Mouse (Mus musculus) heart, postnatal 0 days (tissue): ENCODE data around the gene S100a5. TPM values are rescaled to one million over a fixed set of nuclear protein-coding genes. Genes with fewer than 3 reads are reported as not detected.

Experiments used
- ATAC-seq: fragments of 200-750 bp; cut with Nextera tagmentation; 2 replicates; pipeline ENCODE4 v1.8.0; 2017; ENCODE audit warnings: low read depth, moderate number of reproducible peaks, moderate library complexity; ENCODE audit not compliant: insufficient read depth
- DNase-seq: peaks from one replicate; pipeline ENCODE4 v3.0.0-alpha.2; 2016; ENCODE audit warnings: low spot score
- H3K27ac ChIP-seq: fragments of 300-500 bp; sonication (generic); 2 replicates; pipeline ENCODE4 v1.5.1; 2014; ENCODE audit warnings: low read depth, mild to moderate bottlenecking
- H3K27me3 ChIP-seq: fragments of 300-500 bp; sonication (generic); 2 replicates; pipeline ENCODE4 v1.6.1; 2014; ENCODE audit warnings: low read length, mixed read lengths; ENCODE audit not compliant: control insufficient read depth, insufficient read depth
- H3K36me3 ChIP-seq: fragments of 300-500 bp; sonication (generic); replicated peaks from 2 replicates; pipeline ENCODE4 v1.6.1; 2014; ENCODE audit warnings: low read length, mixed read lengths; ENCODE audit not compliant: control insufficient read depth, insufficient read depth
- H3K4me1 ChIP-seq: fragments of 300-500 bp; sonication (generic); 2 replicates; pipeline ENCODE4 v1.6.1; 2014; ENCODE audit warnings: antibody characterized with exemption; ENCODE audit not compliant: control insufficient read depth, insufficient read depth
- H3K4me2 ChIP-seq: fragments of 300-500 bp; sonication (generic); 2 replicates; pipeline ENCODE4 v1.6.1; 2014; ENCODE audit warnings: low read depth, mild to moderate bottlenecking, low read length, moderate library complexity
- H3K4me3 ChIP-seq: fragments of 300-500 bp; sonication (generic); 2 replicates; pipeline ENCODE4 v1.5.1; 2014; ENCODE audit warnings: low read depth, low read length
- H3K9ac ChIP-seq: fragments of 300-500 bp; sonication (generic); replicated peaks from 2 replicates; pipeline ENCODE4 v1.6.1; 2014; ENCODE audit warnings: low read depth, low read length, mixed read lengths
- H3K9me3 ChIP-seq: fragments of 300-500 bp; sonication (generic); replicated peaks from 2 replicates; pipeline ENCODE4 v1.6.1; 2016; ENCODE audit warnings: low read length; ENCODE audit not compliant: control insufficient read depth
- CTCF ChIP-seq: IDR thresholded peaks from 2 replicates; pipeline ENCODE4 v1.5.1; 2016; ENCODE audit warnings: antibody characterized with exemption, control low read depth, low read depth
- EP300 ChIP-seq: IDR thresholded peaks from 2 replicates; pipeline ENCODE4 v1.6.1; 2016; ENCODE audit warnings: antibody characterized with exemption, low read depth
- WGBS: fragments of 180-500 bp; shearing (Covaris S2); extraction: QIAGEN DNeasy Blood & Tissue Kit; methylation state at CpG from one replicate; pipeline ENCODE4 v1.1.7; 2014; 5-methylcytosine and 5-hydroxymethylcytosine counted together
- polyA plus RNA-seq: library from polyadenylated mRNA; unstranded; fragments of >200 nt; fragmentation: Nextera tagmentation; extraction: Ambion mirVana; gene quantifications from 2 replicates; pipeline ENCODE4 v1.2.1, GENCODE M21; 2015
- total RNA-seq: library from RNA; depleted of rRNA; stranded (reverse); fragments of >200 nt; gene quantifications from 2 replicates; pipeline ENCODE4 v1.2.3, GENCODE M21; 2014; ENCODE audit warnings: low replicate concordance

S100a5 gene
- total and polyA plus RNA-seq, 2 experiments from 2014 or later = not detected

DNA sequence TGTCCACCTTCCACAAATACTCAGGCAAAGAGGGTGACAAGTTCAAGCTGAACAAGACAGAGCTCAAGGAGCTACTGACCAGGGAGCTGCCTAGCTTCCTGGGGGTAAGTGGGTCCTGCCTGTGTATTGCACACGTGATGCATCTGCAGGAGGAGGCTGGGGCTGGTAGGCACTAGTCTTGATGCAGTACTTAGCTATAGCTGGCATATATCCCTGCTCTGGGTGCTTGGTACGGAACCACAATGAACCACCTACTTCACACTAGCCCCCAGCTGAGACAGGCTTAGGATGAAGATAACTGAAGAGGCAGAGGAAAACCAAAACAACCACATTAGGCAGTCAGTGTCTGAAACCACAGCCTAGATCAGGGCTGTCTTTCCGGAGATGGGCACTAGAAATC is 3.3 kb upstream of the S100a5 start:
- Histone ChIP-seq H3K4me3 (no peak overlapping the region), H3K9ac (no peak overlapping the region), H3K9me3 (no peaks in the 10 kb centered on the region), H3K4me1 (peaks cover 23% of the 10 kb centered on the region; the same call in 1 of the 2 replicates), H3K27me3 (no peaks in the 10 kb centered on the region), H3K4me2 (no peak overlapping the region), H3K27ac (no peak overlapping the region; the same call in 1 of the 2 replicates), H3K36me3 (no peaks in the 10 kb centered on the region)
- TF ChIP-seq CTCF (no peak), EP300 (no peak)
- 83% methylated on average over 3 of the region's 3 CpGs for WGBS
- DNase-seq (no peak), ATAC-seq (no peak)

DNA sequence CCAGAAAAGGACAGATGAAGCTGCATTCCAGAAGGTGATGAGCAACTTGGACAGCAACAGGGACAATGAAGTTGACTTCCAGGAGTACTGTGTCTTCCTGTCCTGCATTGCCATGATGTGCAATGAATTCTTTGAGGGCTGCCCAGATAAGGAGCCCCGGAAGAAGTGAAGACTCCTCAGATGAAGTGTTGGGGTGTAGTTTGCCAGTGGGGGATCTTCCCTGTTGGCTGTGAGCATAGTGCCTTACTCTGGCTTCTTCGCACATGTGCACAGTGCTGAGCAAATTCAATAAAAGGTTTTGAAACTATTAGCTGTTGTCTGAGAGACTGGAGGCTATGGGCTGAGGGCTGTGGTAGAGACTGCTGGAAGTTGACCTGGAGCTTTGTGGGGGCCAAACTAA is 2.6 kb upstream of the S100a5 start:
- no peak for TF ChIP-seq EP300
- TF ChIP-seq CTCF = no peak
- Histone ChIP-seq H3K4me3 (no peak overlapping the region), H3K9ac (no peak overlapping the region), H3K27me3 (no peaks in the 10 kb centered on the region), H3K36me3 (no peaks in the 10 kb centered on the region), H3K4me1 (peaks cover 17% of the 10 kb centered on the region; the same call in 1 of the 2 replicates), H3K9me3 (no peaks in the 10 kb centered on the region), H3K4me2 (no peak overlapping the region), H3K27ac (no peak overlapping the region)
- 77% methylated on average over 2 of the region's 2 CpGs for WGBS
- ATAC-seq (no peak), DNase-seq (no peak)

DNA sequence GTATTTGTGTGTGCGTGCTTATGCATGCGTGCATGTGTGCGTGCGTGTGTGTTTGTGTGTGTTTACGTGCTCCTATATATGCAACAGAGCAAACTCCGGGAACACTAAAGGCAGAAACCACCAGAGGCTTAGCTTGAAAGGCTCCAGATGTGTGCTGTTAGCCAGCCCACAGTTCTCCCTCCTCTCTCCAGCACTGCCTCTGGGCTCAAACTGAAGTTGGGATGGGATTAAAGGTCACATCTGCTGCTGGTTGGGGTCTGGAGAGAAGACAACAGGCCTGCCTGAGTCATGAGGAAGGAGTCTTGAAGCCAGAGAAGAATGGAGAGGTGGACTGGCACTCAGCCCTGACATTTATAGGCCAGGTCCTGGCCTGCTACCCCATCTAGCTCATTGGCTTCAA is 2.1 kb upstream of the S100a5 start:
- no peak for DNase-seq
- Histone ChIP-seq H3K36me3 (no peaks in the 10 kb centered on the region), H3K9me3 (no peaks in the 10 kb centered on the region), H3K9ac (no peak overlapping the region), H3K27me3 (no peaks in the 10 kb centered on the region), H3K4me2 (no peak overlapping the region), H3K27ac (no peak overlapping the region), H3K4me3 (no peak overlapping the region), H3K4me1 (peaks cover 14% of the 10 kb centered on the region; the same call in 1 of the 2 replicates)
- ATAC-seq = no peak
- TF ChIP-seq EP300 (no peak), CTCF (no peak)
- WGBS = 85% methylated on average over 6 of the region's 6 CpGs

DNA sequence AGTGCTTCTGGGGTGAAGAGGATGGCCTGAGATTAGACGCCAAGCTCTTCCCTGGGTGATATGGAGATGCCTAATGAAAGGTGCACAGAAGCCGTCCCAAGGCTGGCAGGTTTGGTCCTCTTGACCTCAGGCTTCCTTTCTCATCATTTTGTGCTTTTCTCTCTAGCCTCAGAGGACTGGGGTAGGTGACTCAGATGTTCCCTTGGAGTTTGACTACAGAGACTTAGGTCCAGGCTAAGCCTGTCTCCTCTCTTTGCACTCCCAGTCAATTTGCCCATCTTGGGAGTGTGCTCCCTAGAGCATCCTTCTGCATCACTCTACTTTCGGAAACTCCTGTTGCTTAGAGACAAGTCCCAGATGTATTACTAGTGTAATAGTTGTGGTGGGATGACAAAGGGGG is 962 bp upstream of the S100a5 start:
- H3K27me3 ChIP-seq = no peaks in the 10 kb centered on the region
- no peak for ATAC-seq
- no peak for DNase-seq
- H3K9ac ChIP-seq = no peak overlapping the region
- H3K9me3 ChIP-seq = no peaks in the 10 kb centered on the region
- peaks cover 13% of the 10 kb centered on the region; the same call in 1 of the 2 replicates for H3K4me1 ChIP-seq
- TF ChIP-seq EP300 (no peak), CTCF (no peak)
- WGBS = 75% methylated on average over 3 of the region's 3 CpGs
- no peaks in the 10 kb centered on the region for H3K36me3 ChIP-seq
- H3K27ac ChIP-seq = no peak overlapping the region
- no peak overlapping the region for H3K4me2 ChIP-seq
- H3K4me3 ChIP-seq = no peak overlapping the region

DNA sequence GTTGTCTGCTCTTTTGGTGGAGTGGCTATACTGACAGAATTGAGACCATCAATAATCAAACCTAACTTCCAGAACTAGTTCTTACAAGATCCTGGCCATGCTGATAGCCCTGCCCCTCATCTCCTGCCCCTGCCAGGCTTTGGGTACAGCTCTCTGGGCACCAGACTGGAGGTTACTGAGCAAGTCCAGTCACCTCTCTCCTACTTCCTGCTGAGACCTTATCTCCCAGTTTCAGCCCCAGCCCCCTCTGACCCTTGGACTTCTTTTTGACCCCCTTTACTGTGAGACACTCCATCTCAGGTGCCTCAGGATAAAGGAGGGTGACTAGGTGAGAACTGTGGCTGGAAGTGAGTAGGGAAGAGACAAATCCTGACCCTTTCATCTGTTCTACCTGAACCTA is 779 bp downstream of the S100a5 start:
- H3K4me1 ChIP-seq = peaks cover 20% of the 10 kb centered on the region; the same call in 1 of the 2 replicates
- H3K36me3 ChIP-seq = no peaks in the 10 kb centered on the region
- no peaks in the 10 kb centered on the region for H3K9me3 ChIP-seq
- no peak overlapping the region for H3K9ac ChIP-seq
- H3K4me2 ChIP-seq = no peak overlapping the region
- DNase-seq (no peak), ATAC-seq (no peak)
- TF ChIP-seq CTCF = no peak
- TF ChIP-seq EP300 = no peak
- no peak overlapping the region for H3K4me3 ChIP-seq
- no peak overlapping the region for H3K27ac ChIP-seq
- H3K27me3 ChIP-seq = no peaks in the 10 kb centered on the region

DNA sequence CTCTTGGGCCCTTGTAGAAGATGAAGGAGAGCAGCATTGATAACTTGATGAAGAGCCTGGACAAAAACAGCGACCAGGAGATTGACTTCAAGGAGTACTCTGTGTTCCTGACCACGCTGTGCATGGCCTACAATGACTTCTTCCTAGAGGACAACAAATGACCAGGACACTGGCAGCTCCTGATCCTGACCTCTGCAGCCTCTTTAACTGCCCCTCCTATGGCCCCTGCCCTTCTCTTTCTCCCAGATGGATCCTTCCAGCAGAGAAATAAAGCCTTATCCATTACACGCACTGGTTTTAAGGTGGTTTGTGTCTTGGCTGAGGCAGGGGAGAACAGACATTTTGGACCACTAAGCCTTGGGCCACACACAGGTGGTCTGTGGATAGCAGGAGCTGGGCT is 3.2 kb downstream of the S100a5 start:
- TF ChIP-seq CTCF (no peak), EP300 (no peak)
- Histone ChIP-seq H3K36me3 (no peaks in the 10 kb centered on the region), H3K4me1 (peaks cover 13% of the 10 kb centered on the region; the same call in 1 of the 2 replicates), H3K27me3 (no peaks in the 10 kb centered on the region), H3K9ac (no peak overlapping the region), H3K4me3 (no peak overlapping the region), H3K27ac (no peak overlapping the region), H3K9me3 (no peaks in the 10 kb centered on the region), H3K4me2 (no peak overlapping the region)
- ATAC-seq (no peak), DNase-seq (no peak)
- WGBS = 72% methylated on average over 3 of the region's 3 CpGs
